Mouse (Mus musculus): ENCODE results near the gene Gja3.
"Not testable (repeated sequence)": the region's sequence is repeated elsewhere in the genome, so short reads cannot be mapped to it uniquely, and the experiment has no call there.

The Gja3 gene

GRCm38 (mm10) chr14:57034135-57034534 is 23.8 kb downstream of the Gja3 start:
- DNase-seq = no peak

- DNase-seq = no peak
Observed at GRCm38 (mm10) chr14:57032850-57033249, 25.1 kb downstream of the Gja3 start.

- DNase-seq = no peak
Observed at GRCm38 (mm10) chr14:57018436-57018835, 39.5 kb downstream of the Gja3 start.

- DNase-seq = not testable (repeated sequence)
Observed at GRCm38 (mm10) chr14:57016806-57017205, 41.1 kb downstream of the Gja3 start.

GRCm38 (mm10) chr14:56988621-56989020 is 69.3 kb downstream of the Gja3 start:
- no peak for DNase-seq

Measured in lung, postnatal 36 days (tissue).